Mouse (Mus musculus) bone marrow, adult 2 months (tissue): ENCODE results near the gene Aagab.

ENCODE experiments used
- CTCF ChIP-seq: fragments of 200-500 bp; IDR thresholded peaks from 2 replicates; pipeline ENCODE4 v1.5.1; 2011; ENCODE audit warnings: low read length, control low read depth; ENCODE audit not compliant: control insufficient read depth, insufficient read depth
- POLR2A ChIP-seq: fragments of 200-500 bp; IDR thresholded peaks from 2 replicates; pipeline ENCODE4 v1.6.1; 2011; ENCODE audit warnings: low read depth, mild to moderate bottlenecking, control low read depth, low read length, borderline replicate concordance; ENCODE audit not compliant: control insufficient read depth

DNA sequence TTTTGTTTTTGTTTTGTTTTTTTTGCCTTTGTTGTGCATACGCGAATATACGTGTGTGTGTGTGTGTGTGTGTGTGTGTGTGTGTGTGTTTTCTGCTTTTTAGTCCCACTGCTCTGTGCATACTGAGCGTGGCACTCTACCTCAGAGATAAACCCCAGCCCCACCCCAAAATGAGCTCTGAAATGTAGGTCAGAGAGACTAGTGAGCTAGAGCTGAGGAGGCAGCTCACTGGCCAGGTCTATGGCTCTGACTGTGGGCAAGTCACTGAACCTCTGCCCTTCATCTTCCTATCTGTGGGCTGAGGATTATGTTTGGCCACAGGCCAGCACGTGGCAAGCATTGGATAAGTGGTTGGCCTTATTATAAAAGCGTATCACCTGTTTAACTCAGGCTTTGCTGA lies 1.4 kb downstream of the Aagab start:
- TF ChIP-seq CTCF: no peak
- no peak for TF ChIP-seq POLR2A
